Mouse (Mus musculus): ENCODE measurements around the gene Anapc4. TPM values are rescaled to one million over a fixed set of nuclear protein-coding genes. Genes with fewer than 3 reads are reported as not detected.

The Anapc4 gene
- 66.4 and 76.6 TPM in 2 replicates for total RNA-seq (2012; rRNA removed)
- total RNA-seq (2014; rRNA removed) = 85.6 and 110 TPM in 2 replicates
- 87.0 and 115 TPM in 2 replicates for polyA plus RNA-seq (2012; ENCODE audit: insufficient read length, low read depth)

DNA sequence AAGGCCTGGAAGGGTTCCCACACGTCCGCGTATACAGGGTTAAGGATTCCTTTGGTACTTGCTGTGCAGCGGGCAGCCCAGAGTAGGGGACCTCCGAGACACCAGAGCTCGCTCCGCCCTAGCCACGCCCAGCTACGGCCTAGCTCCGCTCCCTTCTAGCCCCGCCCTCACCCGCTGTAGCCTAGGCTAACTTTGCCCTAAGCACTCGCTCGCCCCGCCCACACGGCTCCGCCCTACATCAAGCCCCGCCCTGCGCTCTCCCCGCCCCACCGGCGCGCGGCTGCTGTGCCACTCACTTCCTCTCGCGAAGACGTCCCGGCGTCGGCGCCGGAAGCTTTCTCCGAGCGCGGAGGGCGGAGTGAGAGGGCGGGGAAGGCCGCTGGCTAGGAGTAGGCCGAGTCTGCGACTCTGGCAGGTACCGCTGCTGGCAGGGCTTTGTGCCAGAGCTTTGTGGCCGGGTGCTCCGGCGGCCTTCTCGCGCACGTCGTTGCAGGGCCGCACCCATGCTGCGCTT lies at the start of gene Anapc4:
Gene Anapc4 (plus strand): TSS at position 252 of the 514 bp plus-strand sequence.
- TF ChIP-seq GABPA (IDR thresholded peaks at IDR 0.05; ENCODE audit: insufficient replicate concordance, low read depth, low read length) (no peak), MAX (IDR thresholded peaks at IDR 0.05; ENCODE audit: low read length) (peak; percentile 62), SIN3A (IDR thresholded peaks at IDR 0.05; ENCODE audit: low read length) (peak; percentile 49), RCOR1 (conservative IDR thresholded peaks at IDR 0.05; ENCODE audit: low read depth, low read length) (no peak), ETS1 (conservative IDR thresholded peaks at IDR 0.05; ENCODE audit: low read depth, low read length) (no peak), IRF4 (IDR thresholded peaks at IDR 0.05; ENCODE audit: low read depth, low read length) (peak; percentile 16; the same call in 1 of the 2 replicates), POLR2A (IDR thresholded peaks at IDR 0.05; ENCODE audit: low read depth, low read length) (peak; percentile 84), KAT2A (IDR thresholded peaks at IDR 0.05; ENCODE audit: insufficient replicate concordance, low read length) (peak; percentile 56; the same call in 1 of the 2 replicates), MAZ (IDR thresholded peaks at IDR 0.05; ENCODE audit: low read depth, low read length) (peak; percentile 79; the same call in 1 of the 2 replicates), USF1 (IDR thresholded peaks at IDR 0.05; ENCODE audit: low read depth, low read length) (no peak), MXI1 (IDR thresholded peaks at IDR 0.05; ENCODE audit: low read depth, low read length) (peak; percentile 54; the same call in 1 of the 2 replicates), MEF2A (IDR thresholded peaks at IDR 0.05; ENCODE audit: borderline replicate concordance, low read depth, low read length) (no peak), ZKSCAN1 (IDR thresholded peaks at IDR 0.05; ENCODE audit: borderline replicate concordance, low read depth, low read length) (no peak), NELFE (IDR thresholded peaks at IDR 0.05; ENCODE audit: low read depth, low read length) (peak; percentile 83), EP300 (IDR thresholded peaks at IDR 0.05; ENCODE audit: low read length) (no peak), ZNF384 (IDR thresholded peaks at IDR 0.05; ENCODE audit: low read depth, low read length) (no peak), UBTF (IDR thresholded peaks at IDR 0.05; ENCODE audit: low read depth, low read length) (no peak), E2F4 (IDR thresholded peaks at IDR 0.05; ENCODE audit: insufficient replicate concordance, low read depth, low read length) (no peak), MAFK (IDR thresholded peaks at IDR 0.05; ENCODE audit: insufficient replicate concordance, low read length) (no peak), TCF12 (IDR thresholded peaks at IDR 0.05; ENCODE audit: low read depth, low read length) (peak; percentile 75), ZC3H11A (IDR thresholded peaks at IDR 0.05; ENCODE audit: low read depth, low read length) (no peak), TBP (conservative IDR thresholded peaks at IDR 0.05; ENCODE audit: low read depth, low read length) (0 out of 2 replicates have a peak, but pooled peaks have one; percentile 30), POLR2AphosphoS2 (IDR thresholded peaks at IDR 0.05; ENCODE audit: low read depth, low read length) (peak; percentile 71; the same call in 1 of the 2 replicates), JUN (IDR thresholded peaks at IDR 0.05; ENCODE audit: insufficient read depth, low read depth, low read length) (no peak), USF2 (conservative IDR thresholded peaks at IDR 0.05; ENCODE audit: low read depth, low read length) (no peak), MYC (IDR thresholded peaks at IDR 0.05; ENCODE audit: low read depth, low read length) (no peak), CHD2 (IDR thresholded peaks at IDR 0.05; ENCODE audit: low read length) (0 out of 2 replicates have a peak, but pooled peaks have one; percentile 29), ZMIZ1 (IDR thresholded peaks at IDR 0.05; ENCODE audit: low read depth, low read length) (0 out of 2 replicates have a peak, but pooled peaks have one; percentile 83), NRF1 (IDR thresholded peaks at IDR 0.05; ENCODE audit: low read depth, low read length) (peak; percentile 69), HCFC1 (IDR thresholded peaks at IDR 0.05; ENCODE audit: low read depth, low read length) (peak; percentile 77), RAD21 (IDR thresholded peaks at IDR 0.05; ENCODE audit: low read depth, low read length) (no peak), JUND (conservative IDR thresholded peaks at IDR 0.05; ENCODE audit: low read depth, low read length) (no peak), CHD1 (IDR thresholded peaks at IDR 0.05; ENCODE audit: low read depth, low read length) (no peak), PAX5 (IDR thresholded peaks at IDR 0.05; ENCODE audit: low read length) (no peak), CTCF (conservative IDR thresholded peaks at IDR 0.05 in 1 of 2, IDR thresholded peaks at IDR 0.05 in 1 of 2; ENCODE audit: low read depth in 2 of 2, low read length in 2 of 2) (no peak), ELF1 (IDR thresholded peaks at IDR 0.05; ENCODE audit: low read depth, low read length) (peak; percentile 83), SMC3 (IDR thresholded peaks at IDR 0.05; ENCODE audit: low read depth, low read length) (no peak), BHLHE40 (IDR thresholded peaks at IDR 0.05; ENCODE audit: low read depth, low read length) (no peak)
- peak within 1 kb of the TSS; percentile 85 to 97 (median 92) for H3K4me3 ChIP-seq (replicated peaks in 1 of 3; ENCODE audit: low read depth in 2 of 3, low read length in 2 of 3, poor library complexity in 1 of 3)
- H3K9me3 ChIP-seq (replicated peaks; ENCODE audit: low read length) = no peaks in the 10 kb centered on the region
- H3K27ac ChIP-seq (ENCODE audit: insufficient read depth, low read depth) = peak within 1 kb of the TSS; percentile 40
- H3K36me3 ChIP-seq (replicated peaks in 1 of 2; ENCODE audit: control insufficient read depth in 1 of 2, insufficient read depth in 1 of 2, low read length in 1 of 2) = peaks cover 12 to 24% of the 10 kb centered on the region in 2 experiments
- DNase-seq (ENCODE audit: extremely low read depth) = peak; percentile 97
- H3K9ac ChIP-seq (ENCODE audit: insufficient read depth, low read depth) = peak within 1 kb of the TSS; percentile 89
- dilution Hi-C loops (cut with MboI; ENCODE audit: extremely low pct_ligation_motif_present, extremely low pct_unique_long_range_greater_than_20kb, low sequenced_read_pairs) (no loop called here), in situ Hi-C loops (cut with MboI; ENCODE audit: low pct_ligation_motif_present, low pct_unique_long_range_greater_than_20kb, low sequenced_read_pairs) (no loop called here)
- peak within 1 kb of the TSS; percentile 91 for H3K4me2 ChIP-seq (ENCODE audit: insufficient read depth, low read depth, poor library complexity, severe bottlenecking)
- H3K79me2 ChIP-seq (replicated peaks; ENCODE audit: control insufficient read depth, extremely low read depth, insufficient read depth, poor library complexity, severe bottlenecking) = peaks cover 27% of the 10 kb centered on the region
- H3K4me1 ChIP-seq (ENCODE audit: control insufficient read depth in 1 of 2, insufficient read depth in 2 of 2) = peaks cover 2 to 25% of the 10 kb centered on the region in 2 experiments; a peak in 3 of 4 replicates
- no peaks in the 10 kb centered on the region for H3K27me3 ChIP-seq (replicated peaks)
